8 mouse cellular contexts compared by ENCODE assay signal in genomic region chr4:116555413-116556300, GRCm38 (mm10). TPM values are rescaled to one million over a fixed set of nuclear protein-coding genes. Genes with fewer than 3 reads are reported as not detected.
DNase-seq lines count a peak whose midpoint lies in the region; ATAC-seq and TF ChIP-seq lines count a peak whose summit lies in the region.

Tmem69 (minus strand) TSS chr4:116555936.

- peak; percentile 96 for DNase-seq in MEL (ENCODE audit: low read depth, low spot score)
- DNase-seq in cerebellum, adult 18-20 months, result peak; percentile 76 to 80
- peak; percentile 89 for DNase-seq in forebrain, postnatal 0 days
- peak; percentile 84 for DNase-seq in layer of hippocampus, adult 9-10 months (ENCODE audit: low spot score)
- DNase-seq in ovary, postnatal 10 days (ENCODE audit: low spot score), result peak; percentile 44
- DNase-seq in thymus, postnatal 10 days (ENCODE audit: low spot score in 2 of 2), result peak; percentile 54 to 66

- H3K27me3 ChIP-seq in MEL (ENCODE audit: control insufficient read depth in 1 of 2, insufficient read depth in 2 of 2, low read length in 2 of 2), result no peaks in the 10 kb centered on the region
- H3K27me3 ChIP-seq in forebrain, postnatal 0 days (ENCODE audit: insufficient read depth, low read length), result no peaks in the 10 kb centered on the region
- no peaks in the 10 kb centered on the region for H3K27me3 ChIP-seq in lung, embryonic 16.5 days (ENCODE audit: control insufficient read depth, insufficient read depth, low read depth, low read length)

- H3K9ac ChIP-seq in MEL (ENCODE audit: control insufficient read depth, low read depth, low read length, poor library complexity, severe bottlenecking), result peak within 1 kb of the TSS; percentile 98
- H3K9ac ChIP-seq in forebrain, postnatal 0 days, result peak within 1 kb of the TSS; percentile 86
- peak within 1 kb of the TSS; percentile 80 for H3K9ac ChIP-seq in lung, embryonic 16.5 days (ENCODE audit: low read length)

- H3K9me3 ChIP-seq in MEL (replicated peaks; ENCODE audit: insufficient read depth, low read length), result no peaks in the 10 kb centered on the region
- no peaks in the 10 kb centered on the region for H3K9me3 ChIP-seq in forebrain, postnatal 0 days (ENCODE audit: low read length)
- no peaks in the 10 kb centered on the region for H3K9me3 ChIP-seq in lung, embryonic 16.5 days (ENCODE audit: control insufficient read depth, low read length)

- peaks cover 0 to 18% of the 10 kb centered on the region in 2 experiments; a peak in 2 of 4 replicates for H3K36me3 ChIP-seq in MEL (ENCODE audit: control insufficient read depth in 1 of 2, insufficient read depth in 2 of 2, low read length in 2 of 2)
- H3K36me3 ChIP-seq in forebrain, postnatal 0 days (ENCODE audit: insufficient read depth), result peaks cover 9% of the 10 kb centered on the region; the same call in 1 of the 2 replicates
- H3K36me3 ChIP-seq in lung, embryonic 16.5 days (ENCODE audit: control insufficient read depth, insufficient read depth, low read length), result peaks cover 4% of the 10 kb centered on the region; the same call in 1 of the 2 replicates

- H3K79me2 ChIP-seq in MEL (ENCODE audit: control insufficient read depth, insufficient read depth, low read length, poor library complexity), result peaks cover 34% of the 10 kb centered on the region

- H3K27ac ChIP-seq in MEL (ENCODE audit: control insufficient read depth, low read depth, low read length), result peak within 1 kb of the TSS; percentile 99
- H3K27ac ChIP-seq in forebrain, postnatal 0 days (ENCODE audit: low read depth, low read length), result peak within 1 kb of the TSS; percentile 94
- H3K27ac ChIP-seq in lung, embryonic 16.5 days (ENCODE audit: low read length), result peak within 1 kb of the TSS; percentile 94

- TF ChIP-seq RAD21 in MEL (IDR thresholded peaks at IDR 0.05; ENCODE audit: low read depth, low read length), result no peak

- peak within 1 kb of the TSS; percentile 73 to 75 for H3K4me3 ChIP-seq in MEL (ENCODE audit: control insufficient read depth in 1 of 2, insufficient read depth in 1 of 2, low read depth in 2 of 2, low read length in 2 of 2)
- peak within 1 kb of the TSS; percentile 79 for H3K4me3 ChIP-seq in forebrain, postnatal 0 days (ENCODE audit: low read depth, low read length)
- peak within 1 kb of the TSS; percentile 73 for H3K4me3 ChIP-seq in lung, embryonic 16.5 days (ENCODE audit: low read length)

- no peak for ATAC-seq in forebrain, postnatal 0 days
- ATAC-seq in hematopoietic stem cell, adult 5-6 weeks (replicated peaks in 1 of 2; ENCODE audit: insufficient read depth in 1 of 2, low FRiP score in 2 of 2, low TSS enrichment in 1 of 2, low read depth in 1 of 2, poor library complexity in 2 of 2, severe bottlenecking in 2 of 2), result 0 out of 4 replicates have a peak, but pooled peaks of 1 of the 2 experiments have one; percentile 1
- no peak for ATAC-seq in lung, embryonic 16.5 days (ENCODE audit: low read depth)

- TF ChIP-seq CTCF in MEL (IDR thresholded peaks at IDR 0.05 in 2 of 3, conservative IDR thresholded peaks at IDR 0.05 in 1 of 3; ENCODE audit: control insufficient read depth in 1 of 3, insufficient read depth in 1 of 3, low read depth in 2 of 3, low read length in 3 of 3, poor library complexity in 1 of 3, severe bottlenecking in 1 of 3), result no peak
- no peak for TF ChIP-seq CTCF in forebrain, postnatal 0 days (IDR thresholded peaks at IDR 0.05; ENCODE audit: low read depth)

- 0 out of 4 replicates have a peak, but pooled peaks cover 0 to 2% of the 10 kb centered on the region in 2 experiments for H3K4me1 ChIP-seq in MEL (ENCODE audit: control insufficient read depth in 1 of 2, insufficient read depth in 2 of 2, low read length in 2 of 2)
- peaks cover 12% of the 10 kb centered on the region for H3K4me1 ChIP-seq in forebrain, postnatal 0 days (ENCODE audit: insufficient read depth)
- peaks cover 3% of the 10 kb centered on the region for H3K4me1 ChIP-seq in lung, embryonic 16.5 days (replicated peaks; ENCODE audit: control insufficient read depth, insufficient read depth, low read length)

- TF ChIP-seq EP300 in MEL (IDR thresholded peaks at IDR 0.05; ENCODE audit: low read depth in 1 of 2, low read length in 2 of 2), result no peak

- peak; percentile 63 to 92; a peak in 3 of 4 replicates for TF ChIP-seq POLR2A in MEL (IDR thresholded peaks at IDR 0.05; ENCODE audit: control insufficient read depth in 1 of 2, insufficient read depth in 1 of 2, low read depth in 1 of 2, low read length in 2 of 2, poor library complexity in 1 of 2)

- 3% methylated on average over 23 of the region's 23 CpGs for WGBS in forebrain, postnatal 0 days
- WGBS in lung, embryonic 16.5 days, result 2% methylated on average over 23 of the region's 23 CpGs

- H3K4me2 ChIP-seq in forebrain, postnatal 0 days (ENCODE audit: low read depth), result peak within 1 kb of the TSS; percentile 71
- H3K4me2 ChIP-seq in lung, embryonic 16.5 days (ENCODE audit: low read depth, low read length), result peak within 1 kb of the TSS; percentile 93

TF ChIP-seq in MEL, 35 proteins besides CTCF, POLR2A, EP300 and RAD21:
- TF ChIP-seq USF1 (IDR thresholded peaks at IDR 0.05; ENCODE audit: low read depth, low read length), result peak; percentile 6; the same call in 1 of the 2 replicates
- peak; percentile 66 for TF ChIP-seq TCF12 (IDR thresholded peaks at IDR 0.05; ENCODE audit: low read depth, low read length)
- TF ChIP-seq MYB (IDR thresholded peaks at IDR 0.05; ENCODE audit: low read depth, low read length), result no peak
- peak; percentile 72 for TF ChIP-seq POLR2AphosphoS2 (IDR thresholded peaks at IDR 0.05; ENCODE audit: low read length)
- TF ChIP-seq ZKSCAN1 (IDR thresholded peaks at IDR 0.05; ENCODE audit: low read depth, low read length), result no peak
- peak; percentile 93 for TF ChIP-seq TBP (IDR thresholded peaks at IDR 0.05; ENCODE audit: low read depth, low read length)
- TF ChIP-seq MXI1 (IDR thresholded peaks at IDR 0.05; ENCODE audit: low read depth, low read length), result peak; percentile 87; the same call in 1 of the 2 replicates
- TF ChIP-seq ZMIZ1 (IDR thresholded peaks at IDR 0.05; ENCODE audit: low read depth, low read length), result peak; percentile 69; the same call in 1 of the 2 replicates
- TF ChIP-seq UBTF (IDR thresholded peaks at IDR 0.05; ENCODE audit: borderline replicate concordance, insufficient read depth, low read depth, low read length), result no peak
- TF ChIP-seq SMC3 (IDR thresholded peaks at IDR 0.05; ENCODE audit: low read depth, low read length), result no peak
- no peak for TF ChIP-seq RCOR1 (IDR thresholded peaks at IDR 0.05; ENCODE audit: low read depth, low read length)
- no peak for TF ChIP-seq MAFK (IDR thresholded peaks at IDR 0.05; ENCODE audit: borderline replicate concordance, low read depth, low read length)
- TF ChIP-seq CHD1 (IDR thresholded peaks at IDR 0.05; ENCODE audit: low read depth, low read length), result no peak
- TF ChIP-seq CHD2 (IDR thresholded peaks at IDR 0.05; ENCODE audit: low read length), result no peak
- TF ChIP-seq ZC3H11A (IDR thresholded peaks at IDR 0.05; ENCODE audit: low read depth, low read length), result no peak
- TF ChIP-seq ZNF384 (IDR thresholded peaks at IDR 0.05; ENCODE audit: low read depth, low read length), result no peak
- no peak for TF ChIP-seq GABPA (IDR thresholded peaks at IDR 0.05; ENCODE audit: low read depth, low read length)
- no peak for TF ChIP-seq TAL1 (IDR thresholded peaks at IDR 0.05; ENCODE audit: low read length)
- peak; percentile 84 for TF ChIP-seq MAX (IDR thresholded peaks at IDR 0.05; ENCODE audit: low read length)
- peak; percentile 93 for TF ChIP-seq ELF1 (IDR thresholded peaks at IDR 0.05; ENCODE audit: low read depth, low read length)
- peak; percentile 94 for TF ChIP-seq HCFC1 (IDR thresholded peaks at IDR 0.05; ENCODE audit: low read depth, low read length)
- no peak for TF ChIP-seq MEF2A (IDR thresholded peaks at IDR 0.05; ENCODE audit: extremely low read depth, insufficient replicate concordance, low read depth, low read length, poor library complexity, severe bottlenecking)
- TF ChIP-seq KAT2A (conservative IDR thresholded peaks at IDR 0.05; ENCODE audit: low read depth, low read length), result no peak; the same call in 1 of the 2 replicates
- peak; percentile 88 for TF ChIP-seq NELFE (IDR thresholded peaks at IDR 0.05; ENCODE audit: low read depth, low read length)
- peak; percentile 100 for TF ChIP-seq MAZ (IDR thresholded peaks at IDR 0.05; ENCODE audit: low read depth, low read length)
- no peak for TF ChIP-seq GATA1 (IDR thresholded peaks at IDR 0.05; ENCODE audit: low read depth, low read length)
- no peak for TF ChIP-seq JUND (IDR thresholded peaks at IDR 0.05; ENCODE audit: low read depth, low read length)
- TF ChIP-seq USF2 (IDR thresholded peaks at IDR 0.05; ENCODE audit: borderline replicate concordance in 1 of 2, insufficient read depth in 1 of 2, low read depth in 1 of 2, low read length in 2 of 2), result no peak
- TF ChIP-seq BHLHE40 (IDR thresholded peaks at IDR 0.05; ENCODE audit: borderline replicate concordance, low read depth, low read length), result no peak
- TF ChIP-seq E2F4 (IDR thresholded peaks at IDR 0.05; ENCODE audit: borderline replicate concordance, low read depth, low read length), result 0 out of 2 replicates have a peak, but pooled peaks have one; percentile 66
- TF ChIP-seq NRF1 (IDR thresholded peaks at IDR 0.05; ENCODE audit: insufficient read depth, low read depth, low read length, poor library complexity, severe bottlenecking), result no peak
- no peak for TF ChIP-seq POLR2AphosphoS5 (IDR thresholded peaks at IDR 0.05; ENCODE audit: borderline replicate concordance, low read depth, low read length)
- peak; percentile 95 for TF ChIP-seq SIN3A (IDR thresholded peaks at IDR 0.05; ENCODE audit: low read length)
- TF ChIP-seq ETS1 (IDR thresholded peaks at IDR 0.05; ENCODE audit: low read depth, low read length), result 0 out of 2 replicates have a peak, but pooled peaks have one; percentile 13
- TF ChIP-seq MYC (IDR thresholded peaks at IDR 0.05; ENCODE audit: low read depth, low read length), result peak; percentile 94

RNA-seq across cellular contexts. Expression of gene Tmem69, which starts in this region (rescaled TPM):
- 6.9 and 7.8 TPM in 2 replicates for total RNA-seq in MEL (2012; rRNA removed)
- 100 to 1,000 TPM in 1 of 2 experiments, 10 to 100 TPM in 1; 34.1 to 153 TPM for polyA plus RNA-seq in MEL (2012; ENCODE audit: insufficient read depth in 1 of 2, insufficient read length in 2 of 2, low read depth in 1 of 2, low replicate concordance in 2 of 2, missing spikeins in 1 of 2)
- total RNA-seq in forebrain, postnatal 0 days (2014; rRNA removed), result 9.1 and 12.9 TPM in 2 replicates
- 19.3 and 19.9 TPM in 2 replicates for polyA plus RNA-seq in forebrain, postnatal 0 days (2015; fragmentation: Nextera tagmentation; extraction: Ambion mirVana)
- total RNA-seq in hematopoietic stem cell, adult 5-6 weeks (2017), result 12.4 and 12.6 TPM in 2 replicates
- 21.2 and 22.1 TPM in 2 replicates for polyA plus RNA-seq in lung, embryonic 16.5 days (2015; fragmentation: Nextera tagmentation; extraction: Ambion mirVana)

Comparison
In these comparisons a context has a peak if more than half of its experiments do, and no peak if none do; other contexts are left out.
1. DNase-seq: peak in every context shown above with its lines; median percentile 96 in MEL; 89 in forebrain, postnatal 0 days; 84 in layer of hippocampus, adult 9-10 months; 78 in cerebellum, adult 18-20 months; 60 in thymus, postnatal 10 days; 44 in ovary, postnatal 10 days.